Mouse (Mus musculus): ENCODE measurements around the gene Palm2.

DNA sequence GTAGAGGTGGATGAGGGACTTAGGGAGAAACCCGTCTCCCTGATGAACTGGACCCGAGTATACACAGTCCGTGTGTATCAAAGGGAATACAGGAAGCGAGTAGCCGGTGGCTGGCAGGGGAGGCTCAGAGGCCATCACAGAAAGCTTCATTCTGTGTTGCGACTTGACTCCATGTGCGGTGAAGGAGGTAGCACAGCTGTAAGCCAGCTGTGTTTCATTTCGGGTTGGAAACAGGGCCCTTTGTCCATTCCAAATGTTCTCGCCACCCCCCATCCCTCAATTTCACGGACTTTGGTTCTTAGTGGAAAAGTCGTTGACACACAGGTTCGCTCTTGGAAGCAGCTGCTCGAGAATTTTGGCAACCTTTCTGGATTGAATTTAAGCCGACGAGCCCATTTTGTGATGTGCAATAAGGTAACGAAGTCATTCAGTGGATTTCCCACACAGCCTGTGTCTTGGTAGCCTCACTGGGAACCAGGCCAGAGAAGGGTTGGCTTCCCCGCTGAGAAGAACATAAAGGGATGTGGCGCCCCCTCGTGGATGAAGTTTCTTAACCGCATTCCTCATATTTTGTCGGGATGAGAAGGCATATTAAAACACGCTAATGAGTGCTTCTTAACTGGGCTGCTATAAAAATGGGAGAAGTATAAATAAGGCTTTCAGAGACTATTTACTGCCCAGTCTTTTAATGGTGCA lies 173.3 kb downstream of the Palm2 start:
- peak; percentile 93 for TF ChIP-seq CTCF (IDR thresholded peaks at IDR 0.05; ENCODE audit: low read depth)
- no peak for TF ChIP-seq EP300 (optimal IDR thresholded peaks at IDR 0.05)
